Mouse (Mus musculus): ENCODE results near the gene Timm8a2. TPM values are rescaled to one million over a fixed set of nuclear protein-coding genes. Genes with fewer than 3 reads are reported as not detected.

The Timm8a2 gene
- polyA plus RNA-seq (2015; fragmentation: Nextera tagmentation; extraction: Ambion mirVana) = not detected in 2 replicates

DNA sequence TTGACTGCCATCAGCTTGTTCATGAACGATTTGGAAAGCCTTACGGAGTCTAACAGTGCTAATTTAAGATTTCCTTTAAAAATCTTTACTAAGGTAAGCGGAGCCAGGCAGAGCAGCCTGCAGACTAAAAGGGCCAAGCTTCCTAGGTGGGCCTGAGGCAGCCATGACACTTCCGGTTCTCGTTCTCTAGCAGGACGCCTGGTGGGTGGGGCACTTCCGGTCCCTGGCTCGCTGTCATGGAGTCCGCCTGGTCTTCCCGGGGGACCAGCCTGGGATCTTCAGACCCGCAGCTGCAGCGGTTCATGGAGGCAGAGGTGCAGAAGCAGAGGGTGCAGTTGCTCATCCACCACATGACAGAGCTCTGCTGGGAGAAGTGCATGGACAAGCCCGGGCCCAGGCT is at the start of gene Timm8a2:
Gene Timm8a2 (plus strand): TSS at position 224 of the 400 bp plus-strand sequence.
- 83% methylated on average over 13 of the region's 13 CpGs for WGBS (ENCODE audit: insufficient replicate concordance)
- no peak within 1 kb of the TSS for H3K4me2 ChIP-seq
- DNase-seq = no peak
- H3K27ac ChIP-seq = no peak within 1 kb of the TSS
- H3K27me3 ChIP-seq = no peaks in the 10 kb centered on the region
- H3K4me1 ChIP-seq (replicated peaks) = peaks cover 6% of the 10 kb centered on the region; the same call in 1 of the 2 replicates
- 0 out of 2 replicates have a peak, but pooled peaks cover 6% of the 10 kb centered on the region for H3K9me3 ChIP-seq (replicated peaks)
- H3K36me3 ChIP-seq = no peaks in the 10 kb centered on the region
- no peak for ATAC-seq (ENCODE audit: low read depth)
- no peak within 1 kb of the TSS for H3K4me3 ChIP-seq (replicated peaks)
- no peak within 1 kb of the TSS for H3K9ac ChIP-seq

DNA sequence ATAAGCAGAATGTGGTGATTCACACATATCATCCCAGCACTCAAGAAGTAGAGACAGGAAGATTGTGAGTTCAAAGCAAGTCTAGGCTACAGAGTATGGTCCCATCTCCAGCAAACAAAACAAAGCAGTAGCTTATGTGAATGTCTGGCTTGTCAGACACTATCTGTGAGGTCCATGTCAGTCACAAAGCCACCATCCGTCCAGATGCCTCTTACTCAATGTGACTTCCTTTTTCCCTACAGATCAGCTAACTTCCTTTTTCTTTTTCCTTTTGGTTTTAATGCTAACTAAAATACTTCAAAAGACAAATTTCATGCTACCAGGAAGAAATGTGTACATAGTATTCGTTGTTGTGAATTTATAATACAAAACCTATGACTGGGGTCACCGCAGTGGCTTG is 49.0 kb upstream of the Timm8a2 start:
- 16% methylated on average over 3 of the region's 3 CpGs for WGBS (ENCODE audit: insufficient replicate concordance)
- no peak overlapping the region for H3K4me3 ChIP-seq (replicated peaks)
- no peak overlapping the region for H3K9ac ChIP-seq
- no peaks in the 10 kb centered on the region for H3K9me3 ChIP-seq (replicated peaks)
- ATAC-seq (ENCODE audit: low read depth) (no peak), DNase-seq (no peak)
- no peaks in the 10 kb centered on the region for H3K27me3 ChIP-seq
- no peak overlapping the region for H3K4me2 ChIP-seq
- peaks cover 49% of the 10 kb centered on the region for H3K4me1 ChIP-seq (replicated peaks)
- H3K36me3 ChIP-seq = no peaks in the 10 kb centered on the region
- H3K27ac ChIP-seq = peak overlapping the region; percentile 23; the same call in 1 of the 2 replicates

DNA sequence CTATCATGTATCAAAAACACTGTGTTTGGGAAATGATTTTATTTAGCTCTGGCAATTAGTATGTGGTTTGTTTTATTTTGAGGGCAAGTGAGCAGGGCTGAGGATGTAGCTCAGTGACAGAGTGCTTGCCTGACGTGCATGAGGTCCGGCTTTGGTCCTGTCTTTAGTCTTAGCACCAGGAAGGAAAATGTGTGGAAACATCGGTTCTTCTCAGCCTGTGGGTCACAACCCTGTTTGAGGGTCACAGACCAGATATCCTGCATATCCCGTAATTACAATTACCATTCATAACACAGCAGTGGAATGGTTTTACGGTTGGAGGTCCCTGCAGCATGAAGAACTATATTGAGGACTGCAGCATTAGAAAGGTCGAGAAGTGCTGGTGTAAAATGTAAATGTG is 48.4 kb upstream of the Timm8a2 start:
- no peaks in the 10 kb centered on the region for H3K9me3 ChIP-seq (replicated peaks)
- 56% methylated on average over 6 of the region's 6 CpGs for whole genome bisulfite sequencing (ENCODE audit: insufficient replicate concordance)
- DNase-seq = no peak
- no peak overlapping the region for H3K4me2 ChIP-seq
- H3K27ac ChIP-seq = no peak overlapping the region
- H3K27me3 ChIP-seq = no peaks in the 10 kb centered on the region
- peak; percentile 31; the same call in 1 of the 2 replicates for ATAC-seq (ENCODE audit: low read depth)
- H3K4me3 ChIP-seq (replicated peaks) = no peak overlapping the region
- H3K4me1 ChIP-seq (replicated peaks) = peaks cover 49% of the 10 kb centered on the region
- no peak overlapping the region for H3K9ac ChIP-seq
- H3K36me3 ChIP-seq = no peaks in the 10 kb centered on the region

DNA sequence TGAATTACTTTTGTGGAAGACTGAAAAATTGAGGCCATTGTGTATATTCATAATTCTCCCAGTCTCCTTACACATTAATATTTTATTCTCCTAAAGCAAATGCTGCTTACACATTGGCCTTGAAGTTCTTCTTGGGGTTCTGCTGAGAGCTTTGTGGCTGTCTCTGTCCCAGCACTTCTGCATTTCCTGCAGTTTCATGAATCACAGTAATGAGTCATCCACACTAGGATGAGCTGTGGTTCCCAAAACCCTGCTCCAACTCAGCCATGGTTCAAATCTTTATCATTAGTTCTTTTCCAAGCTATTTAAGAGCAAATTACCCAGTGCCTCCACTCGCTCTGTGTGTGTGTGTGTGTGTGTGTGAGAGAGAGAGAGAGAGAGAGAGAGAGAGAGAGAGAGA is 47.2 kb upstream of the Timm8a2 start:
- no peak for ATAC-seq (ENCODE audit: low read depth)
- no peak for DNase-seq
- no peaks in the 10 kb centered on the region for H3K9me3 ChIP-seq (replicated peaks)
- H3K4me3 ChIP-seq (replicated peaks) = no peak overlapping the region
- H3K4me2 ChIP-seq = no peak overlapping the region
- H3K4me1 ChIP-seq (replicated peaks) = peaks cover 48% of the 10 kb centered on the region
- no peaks in the 10 kb centered on the region for H3K27me3 ChIP-seq
- H3K27ac ChIP-seq = no peak overlapping the region
- no peak overlapping the region for H3K9ac ChIP-seq
- H3K36me3 ChIP-seq = no peaks in the 10 kb centered on the region
- WGBS (ENCODE audit: insufficient replicate concordance) = 53% methylated on average over 1 of the region's 1 CpGs

DNA sequence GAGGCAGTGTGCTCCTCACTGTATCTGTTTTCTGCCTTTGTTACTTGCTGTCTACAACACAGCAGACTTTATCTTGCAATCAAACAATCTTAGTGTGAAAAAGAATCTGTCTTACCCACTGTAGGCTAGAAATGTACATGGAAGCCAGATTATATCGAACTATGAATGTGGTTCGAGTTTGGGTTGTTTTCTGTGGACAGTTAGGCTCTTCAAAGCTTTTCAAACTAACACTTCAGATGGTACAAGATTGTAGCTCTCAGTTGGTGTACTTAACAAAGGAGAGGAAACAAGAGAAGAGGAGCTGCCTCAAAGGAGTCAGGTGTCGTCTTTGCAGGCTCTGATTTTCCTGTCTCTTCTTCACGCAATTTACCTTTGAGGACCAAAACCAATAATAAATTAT is 46.8 kb upstream of the Timm8a2 start:
- no peak for DNase-seq
- 71% methylated on average over 4 of the region's 4 CpGs for WGBS (ENCODE audit: insufficient replicate concordance)
- H3K27ac ChIP-seq = no peak overlapping the region

DNA sequence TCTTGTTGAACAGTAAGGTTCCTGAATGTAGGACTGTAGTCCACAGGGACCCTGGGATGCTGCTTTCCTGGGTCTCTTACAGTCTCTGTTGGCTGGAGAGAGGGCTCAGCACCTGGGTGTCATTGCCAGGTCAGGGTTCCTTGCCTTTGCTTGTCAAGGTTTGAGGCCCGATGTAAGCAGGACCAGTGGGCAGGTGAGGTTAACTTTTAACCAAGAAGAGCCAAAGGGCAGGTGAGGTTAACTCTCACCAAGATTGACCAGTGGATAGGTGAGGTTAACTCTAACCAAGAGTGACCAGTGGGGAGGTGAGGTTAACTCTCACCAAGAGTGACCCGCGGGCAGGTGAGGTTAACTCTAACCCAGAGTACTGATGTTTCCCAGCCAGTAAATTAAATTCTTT is 45.1 kb upstream of the Timm8a2 start:
- H3K27me3 ChIP-seq = no peaks in the 10 kb centered on the region
- WGBS (ENCODE audit: insufficient replicate concordance) = 77% methylated on average over 3 of the region's 3 CpGs
- H3K36me3 ChIP-seq = peaks cover 2% of the 10 kb centered on the region; the same call in 1 of the 2 replicates
- peaks cover 34% of the 10 kb centered on the region for H3K4me1 ChIP-seq (replicated peaks)
- H3K27ac ChIP-seq = no peak overlapping the region
- ATAC-seq (ENCODE audit: low read depth) (no peak), DNase-seq (no peak)
- no peak overlapping the region for H3K9ac ChIP-seq
- H3K4me3 ChIP-seq (replicated peaks) = no peak overlapping the region
- no peak overlapping the region for H3K4me2 ChIP-seq
- H3K9me3 ChIP-seq (replicated peaks) = no peaks in the 10 kb centered on the region

More for the DNA sequence above, 46.8 kb upstream of the Timm8a2 start:
- Histone ChIP-seq H3K9me3 (replicated peaks) (no peaks in the 10 kb centered on the region), H3K9ac (no peak overlapping the region), H3K4me3 (replicated peaks) (no peak overlapping the region), H3K4me1 (replicated peaks) (peaks cover 47% of the 10 kb centered on the region), H3K27me3 (no peaks in the 10 kb centered on the region), H3K36me3 (no peaks in the 10 kb centered on the region), H3K4me2 (no peak overlapping the region)
- ATAC-seq (ENCODE audit: low read depth) = no peak

DNA sequence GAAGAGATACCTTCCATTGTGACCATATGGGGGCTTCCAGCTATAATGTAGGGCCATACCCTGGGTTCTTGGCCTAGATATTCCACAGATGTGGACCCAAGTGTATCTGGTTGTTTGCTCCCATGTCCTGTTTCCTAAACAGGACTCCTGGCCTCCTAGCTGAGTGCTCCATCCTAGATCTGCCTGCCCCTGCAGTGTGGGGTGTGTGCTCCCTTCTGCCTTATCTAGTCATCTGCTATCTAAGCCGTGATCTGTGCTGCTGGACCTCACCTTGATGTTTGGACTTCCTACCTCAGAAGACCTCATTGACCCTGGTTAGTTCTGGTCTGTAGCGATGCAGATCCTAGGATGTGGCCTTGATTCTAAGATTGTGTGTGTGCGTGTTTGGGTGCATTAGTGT is 44.6 kb upstream of the Timm8a2 start:
- H3K27ac ChIP-seq = no peak overlapping the region
- H3K4me1 ChIP-seq (replicated peaks) = peaks cover 34% of the 10 kb centered on the region
- H3K4me3 ChIP-seq (replicated peaks) = no peak overlapping the region
- DNase-seq (no peak), ATAC-seq (ENCODE audit: low read depth) (no peak)
- H3K27me3 ChIP-seq = no peaks in the 10 kb centered on the region
- H3K4me2 ChIP-seq = no peak overlapping the region
- no peak overlapping the region for H3K9ac ChIP-seq
- peaks cover 3% of the 10 kb centered on the region; the same call in 1 of the 2 replicates for H3K36me3 ChIP-seq
- no peaks in the 10 kb centered on the region for H3K9me3 ChIP-seq (replicated peaks)
- 77% methylated on average over 3 of the region's 3 CpGs for WGBS (ENCODE audit: insufficient replicate concordance)

DNA sequence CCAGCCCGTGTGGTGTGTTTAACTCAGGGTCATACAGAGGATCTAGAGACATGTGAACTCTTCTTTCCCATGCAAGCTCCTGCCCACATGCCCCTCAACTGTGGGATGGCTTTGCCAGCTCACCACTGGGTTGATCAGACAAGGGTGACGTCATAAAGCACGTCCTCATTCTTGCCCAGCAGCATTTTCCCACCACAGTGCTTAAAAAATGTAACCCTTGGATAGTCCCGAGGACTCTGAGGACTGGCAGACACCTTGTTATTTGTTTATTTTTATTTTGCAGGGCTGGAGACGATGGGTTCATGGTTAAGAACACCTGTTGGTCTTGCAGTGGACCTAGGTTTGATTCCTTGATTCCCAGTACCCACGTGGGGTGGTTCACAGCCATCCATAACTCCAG is 43.6 kb upstream of the Timm8a2 start:
- no peak overlapping the region for H3K9ac ChIP-seq
- 68% methylated on average over 6 of the region's 6 CpGs for WGBS (ENCODE audit: insufficient replicate concordance)
- H3K4me3 ChIP-seq (replicated peaks) = no peak overlapping the region
- DNase-seq (no peak), ATAC-seq (ENCODE audit: low read depth) (no peak)
- H3K4me1 ChIP-seq (replicated peaks) = peaks cover 42% of the 10 kb centered on the region
- H3K9me3 ChIP-seq (replicated peaks) = no peaks in the 10 kb centered on the region
- H3K36me3 ChIP-seq = peaks cover 3% of the 10 kb centered on the region; the same call in 1 of the 2 replicates
- H3K4me2 ChIP-seq = no peak overlapping the region
- H3K27me3 ChIP-seq = no peaks in the 10 kb centered on the region
- no peak overlapping the region for H3K27ac ChIP-seq

DNA sequence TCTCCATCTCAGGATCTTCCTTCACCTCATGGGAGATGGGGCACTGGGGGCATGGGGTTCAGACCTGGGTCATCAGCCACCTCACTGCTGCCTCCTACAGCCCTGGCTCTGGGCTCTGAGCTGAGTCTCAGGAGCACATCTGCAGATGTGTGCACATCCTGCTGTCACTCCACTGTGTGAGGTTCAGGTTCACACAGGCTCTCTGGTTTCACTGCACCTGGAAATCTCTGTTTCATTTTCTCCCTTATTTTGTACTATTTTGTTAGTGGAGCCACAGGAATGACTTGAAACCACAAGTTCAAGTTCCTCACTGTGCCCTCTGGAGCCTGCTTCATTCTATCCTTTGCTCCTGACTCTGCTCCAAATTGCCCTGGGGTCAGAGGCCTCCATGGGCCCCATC is 42.6 kb upstream of the Timm8a2 start:
- peaks cover 38% of the 10 kb centered on the region for H3K4me1 ChIP-seq (replicated peaks)
- DNase-seq = no peak
- no peaks in the 10 kb centered on the region for H3K9me3 ChIP-seq (replicated peaks)
- no peak overlapping the region for H3K27ac ChIP-seq
- no peak overlapping the region for H3K4me2 ChIP-seq
- ATAC-seq (ENCODE audit: low read depth) = no peak
- H3K27me3 ChIP-seq = no peaks in the 10 kb centered on the region
- no peak overlapping the region for H3K9ac ChIP-seq
- H3K36me3 ChIP-seq = peaks cover 4% of the 10 kb centered on the region; the same call in 1 of the 2 replicates
- no peak overlapping the region for H3K4me3 ChIP-seq (replicated peaks)

DNA sequence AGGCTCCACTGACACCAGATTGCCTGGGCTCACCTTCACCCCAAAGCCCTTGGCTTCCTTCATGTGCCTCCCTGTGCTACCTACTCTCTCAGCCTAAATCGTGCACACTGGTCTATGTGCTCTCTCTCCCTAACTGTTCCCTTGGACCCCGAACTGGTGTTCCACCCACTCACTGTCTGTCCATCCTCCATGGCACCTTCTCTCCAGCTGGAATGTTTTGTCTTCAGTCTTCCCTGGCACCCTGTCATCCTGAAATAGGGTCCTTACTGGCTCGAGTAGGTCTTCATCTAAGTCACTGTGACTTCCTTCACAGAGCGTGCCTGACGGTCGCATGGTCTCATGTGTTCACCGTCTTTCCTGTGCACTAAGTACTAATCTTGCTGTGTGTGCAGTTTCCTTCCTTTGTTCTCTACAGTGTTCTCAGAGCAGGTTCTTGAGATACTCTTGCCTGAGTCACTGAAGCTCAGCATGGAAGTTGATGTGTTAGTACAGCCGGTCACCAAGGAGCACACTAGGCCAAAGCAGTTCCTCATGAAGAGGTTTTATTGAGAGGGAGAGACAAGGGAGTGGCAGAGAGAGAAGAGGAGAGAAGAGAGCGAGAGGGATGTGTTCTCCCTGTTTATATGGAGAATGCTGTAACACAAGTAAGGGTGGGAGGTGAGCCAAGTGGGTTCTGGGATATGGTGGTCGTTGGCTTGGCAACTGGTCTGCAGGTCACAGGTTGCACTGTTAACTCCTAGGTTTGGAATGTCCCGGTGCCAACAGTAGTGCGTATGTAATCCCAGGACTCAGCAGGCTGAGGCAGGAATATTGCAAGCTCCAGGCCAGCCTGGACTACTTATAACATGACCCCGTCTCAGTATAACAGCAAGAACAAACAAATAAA is 41.8 kb upstream of the Timm8a2 start:
- Histone ChIP-seq H3K27me3 (no peaks in the 10 kb centered on the region), H3K27ac (no peak overlapping the region), H3K4me1 (replicated peaks) (peaks cover 37% of the 10 kb centered on the region), H3K4me3 (replicated peaks) (no peak overlapping the region), H3K9ac (no peak overlapping the region), H3K9me3 (replicated peaks) (no peaks in the 10 kb centered on the region), H3K4me2 (no peak overlapping the region), H3K36me3 (peaks cover 6% of the 10 kb centered on the region; the same call in 1 of the 2 replicates)
- 62% methylated on average over 13 of the region's 13 CpGs for WGBS (ENCODE audit: insufficient replicate concordance)
- no peak for DNase-seq
- ATAC-seq (ENCODE audit: low read depth) = no peak

DNA sequence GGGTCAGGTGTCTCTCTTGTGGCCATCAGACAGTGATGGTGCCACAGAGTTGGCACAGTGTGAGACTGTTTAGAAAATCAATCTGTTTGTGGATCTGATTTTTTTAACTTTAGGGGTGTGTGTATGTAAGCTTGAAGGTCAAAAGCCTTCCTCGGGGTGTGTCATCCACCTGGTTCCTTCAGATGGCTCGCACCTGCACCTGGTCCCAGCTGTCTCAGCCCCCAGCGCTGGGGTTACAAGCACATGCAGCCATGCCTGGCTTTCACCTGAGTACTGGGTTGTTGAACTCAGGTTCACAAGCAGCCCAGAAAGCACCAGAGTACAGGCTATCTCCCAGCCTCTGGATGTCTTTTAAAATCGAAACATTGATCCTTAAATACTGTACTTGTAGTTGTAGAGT is 40.9 kb upstream of the Timm8a2 start:
- no peak overlapping the region for H3K4me2 ChIP-seq
- no peak overlapping the region for H3K9ac ChIP-seq
- H3K4me3 ChIP-seq (replicated peaks) = no peak overlapping the region
- no peaks in the 10 kb centered on the region for H3K9me3 ChIP-seq (replicated peaks)
- peaks cover 6% of the 10 kb centered on the region; the same call in 1 of the 2 replicates for H3K36me3 ChIP-seq
- H3K4me1 ChIP-seq (replicated peaks) = peaks cover 30% of the 10 kb centered on the region
- no peaks in the 10 kb centered on the region for H3K27me3 ChIP-seq
- DNase-seq = no peak
- ATAC-seq (ENCODE audit: low read depth) = no peak
- H3K27ac ChIP-seq = no peak overlapping the region
- WGBS (ENCODE audit: insufficient replicate concordance) = 75% methylated on average over 4 of the region's 4 CpGs

Data from liver, embryonic 13.5 days (tissue).